Mouse (Mus musculus) cerebellum, postnatal 36 days (tissue): ENCODE results near the gene Rad51b.

Source experiments
- DNase-seq, 2 experiments: peaks; one replicate each; pipeline ENCODE4 v3.0.0; 2021 to 2022; ENCODE audit warnings: mixed read lengths in 2 of 2

Gene Rad51b

DNA sequence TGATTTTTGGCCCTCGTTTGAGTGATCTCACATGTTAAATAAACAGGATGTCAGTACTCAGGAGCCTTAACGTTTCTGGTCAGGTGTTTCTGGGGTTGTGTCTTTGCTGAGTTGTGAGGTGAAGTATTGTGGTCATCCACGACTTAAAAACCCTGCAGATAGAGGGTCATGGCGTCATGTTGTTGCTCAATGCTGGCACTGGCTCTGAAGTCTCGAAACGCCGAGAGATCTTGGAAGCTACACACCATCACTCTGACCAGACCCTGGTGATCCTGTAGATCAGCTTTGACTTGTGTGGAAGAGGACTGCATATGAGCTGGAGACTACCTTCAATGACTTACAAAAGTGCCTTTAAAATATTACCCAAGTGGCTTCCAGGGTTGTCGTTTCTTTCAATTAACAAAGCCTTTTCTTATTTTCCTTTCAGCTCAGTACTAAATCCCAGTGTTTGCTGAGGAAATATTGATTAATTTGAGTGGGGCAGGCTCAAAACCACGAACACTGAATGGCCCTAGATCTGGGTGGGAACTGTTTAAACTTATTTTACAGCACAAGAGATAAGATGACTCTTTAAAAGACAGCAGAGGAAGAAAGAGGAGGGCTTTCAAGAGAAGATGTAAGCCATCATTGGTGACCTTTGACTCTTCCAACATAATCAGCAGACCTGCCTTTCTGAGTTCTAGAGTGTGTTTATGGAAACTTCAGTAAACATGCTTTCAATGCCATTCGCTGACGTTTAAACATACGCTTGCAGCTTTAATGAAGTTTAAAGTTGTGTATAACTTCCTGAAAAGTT lies 144.3 kb downstream of the Rad51b start:
- no peak for DNase-seq

DNA sequence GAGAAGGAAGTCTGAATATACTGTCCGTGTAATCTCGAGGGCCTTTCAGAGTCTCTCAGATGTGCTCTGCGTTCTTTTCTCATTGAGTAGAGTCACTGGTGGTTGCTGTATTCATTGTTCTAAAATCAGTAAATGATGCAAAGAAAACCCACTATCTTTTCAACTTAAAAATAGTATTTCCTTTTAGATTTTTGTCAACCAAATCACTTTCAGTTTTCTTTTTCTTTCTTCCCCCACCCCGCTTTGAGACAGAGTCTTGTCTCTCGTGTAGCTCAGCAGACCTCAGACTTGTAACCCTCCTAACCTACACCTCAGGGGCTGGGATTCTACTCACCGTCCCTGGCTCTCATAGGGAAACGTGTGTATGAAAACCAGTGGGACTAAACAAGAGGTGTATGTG lies 145.0 kb downstream of the Rad51b start:
- no peak for DNase-seq

DNA sequence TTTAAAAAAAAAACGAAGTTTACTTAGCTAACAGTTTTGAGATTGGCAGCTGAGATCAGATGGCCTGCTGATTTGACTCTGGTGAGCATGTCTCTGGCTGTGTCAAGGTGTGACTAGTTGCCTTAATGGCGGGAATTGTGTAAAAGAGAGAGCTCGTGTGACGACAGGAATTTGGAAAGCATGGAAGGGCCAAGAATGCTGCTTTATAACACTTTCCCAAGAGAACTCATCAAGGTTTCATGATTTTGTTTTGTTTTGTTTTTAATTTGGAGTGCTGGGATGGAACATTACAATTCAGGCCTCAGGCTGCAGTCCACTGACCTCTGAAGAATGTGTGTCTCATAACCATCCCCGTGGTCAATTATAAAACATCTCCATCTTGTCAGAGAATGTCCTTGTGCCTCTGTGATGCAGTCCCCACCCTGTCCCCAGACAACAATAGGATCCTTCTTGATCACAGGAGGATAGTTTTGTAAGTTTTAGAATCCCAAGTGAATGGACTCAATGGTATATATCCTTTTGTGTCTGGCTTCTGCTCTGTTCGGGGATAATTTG lies 145.8 kb downstream of the Rad51b start:
- DNase-seq = no peak

DNA sequence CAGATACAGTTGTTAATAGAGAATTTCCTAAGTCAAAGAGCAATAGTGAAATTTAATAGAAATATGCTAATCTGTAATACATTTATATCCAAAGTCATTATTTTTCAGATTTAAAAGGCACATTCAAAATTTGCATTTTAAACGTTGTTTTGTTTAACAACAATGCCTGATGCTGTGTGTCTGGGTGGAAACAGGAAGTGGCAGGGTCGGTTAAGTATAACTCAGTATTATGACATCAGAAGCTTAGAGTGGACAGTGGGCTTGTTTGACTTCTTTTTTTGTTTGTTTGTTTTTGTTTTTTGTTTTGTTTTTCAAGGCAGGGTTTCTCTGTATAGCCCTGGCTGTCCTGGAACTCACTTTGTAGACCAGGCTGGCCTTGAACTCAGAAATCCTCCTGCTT lies 147.6 kb downstream of the Rad51b start:
- no peak for DNase-seq

DNA sequence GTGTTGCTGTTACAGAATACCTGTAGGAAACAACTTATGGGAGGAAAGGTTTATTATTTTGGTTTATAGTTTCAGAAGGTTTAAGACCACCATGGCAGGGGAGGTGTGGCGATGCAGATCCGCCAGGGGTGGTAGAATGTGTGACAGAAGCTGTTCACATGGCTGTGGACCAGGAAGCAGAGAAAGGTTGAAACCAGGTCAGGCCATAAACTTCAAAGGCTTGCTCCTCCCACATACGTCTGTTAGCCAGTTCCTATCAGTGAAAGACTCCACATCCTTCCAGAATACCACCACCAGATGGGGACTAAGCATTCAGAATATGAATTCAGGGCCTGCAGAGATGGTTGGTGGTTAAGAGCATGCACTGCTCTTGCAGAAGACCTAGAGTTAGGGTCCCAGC lies 150.0 kb downstream of the Rad51b start:
- DNase-seq = no peak

DNA sequence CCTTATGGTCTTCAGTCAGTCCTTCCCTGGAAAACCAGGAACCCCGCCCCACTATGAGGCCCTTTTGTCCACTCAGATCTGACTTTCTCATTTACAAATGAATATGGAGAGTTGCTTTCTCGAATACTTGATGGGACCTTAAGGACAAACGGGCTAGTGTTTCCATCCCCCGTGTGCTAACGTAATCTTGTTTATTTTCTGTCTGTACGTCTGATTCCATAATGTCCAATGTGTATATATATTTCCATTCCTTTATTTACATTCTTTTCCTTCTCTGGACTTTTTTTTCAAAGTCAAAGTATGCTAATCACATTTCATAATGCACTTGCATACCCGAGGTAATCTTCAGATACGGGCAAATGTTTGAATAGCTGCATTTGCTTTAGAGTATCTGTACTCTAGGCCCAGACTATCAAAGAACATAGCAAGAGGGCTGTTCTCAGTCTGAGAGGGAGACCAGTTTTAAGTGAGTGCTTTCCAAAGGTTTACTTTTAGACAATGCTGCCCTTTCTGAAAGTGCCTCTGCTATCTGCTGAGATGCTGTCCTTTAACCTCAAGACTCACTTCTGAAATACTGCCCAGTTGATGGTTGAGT lies 152.8 kb downstream of the Rad51b start:
- no peak for DNase-seq

DNA sequence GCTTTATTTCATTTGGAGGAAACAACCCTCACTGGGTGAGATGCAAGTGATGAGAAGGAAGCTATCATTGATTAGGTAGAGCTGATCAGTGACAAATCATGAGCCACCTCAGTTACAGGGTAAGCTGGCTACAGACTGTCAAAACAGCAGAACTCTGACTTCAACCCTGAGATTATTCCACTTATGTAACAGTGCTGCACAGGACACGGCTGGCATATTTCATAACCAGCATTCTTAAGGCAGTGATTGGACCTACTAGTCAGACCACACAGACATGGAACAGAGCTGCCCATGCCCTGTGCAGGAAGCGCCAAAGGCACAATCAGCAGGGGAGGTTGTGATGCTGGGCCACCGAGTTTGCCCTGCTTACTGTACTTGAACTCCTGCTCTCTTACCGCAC lies 155.8 kb downstream of the Rad51b start:
- no peak for DNase-seq

DNA sequence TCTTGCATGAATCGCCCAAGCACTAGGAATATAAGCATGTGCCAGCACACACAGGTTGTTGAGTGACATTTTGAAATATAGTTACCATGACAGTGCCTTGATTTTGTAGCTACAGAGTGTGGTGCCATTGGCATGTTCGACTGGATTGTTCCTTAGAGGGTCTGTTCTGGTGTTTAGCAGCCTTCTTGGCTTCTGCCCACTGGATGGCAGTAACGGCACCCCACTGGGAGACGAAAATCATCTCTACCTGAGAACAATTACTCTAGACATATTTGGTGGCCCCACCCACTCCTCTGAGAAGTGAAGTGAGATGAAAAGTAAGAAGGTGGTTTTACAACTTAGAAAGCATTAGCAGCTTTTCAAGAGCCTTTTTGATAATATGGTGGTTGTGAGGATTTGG lies 156.9 kb downstream of the Rad51b start:
- no peak for DNase-seq

DNA sequence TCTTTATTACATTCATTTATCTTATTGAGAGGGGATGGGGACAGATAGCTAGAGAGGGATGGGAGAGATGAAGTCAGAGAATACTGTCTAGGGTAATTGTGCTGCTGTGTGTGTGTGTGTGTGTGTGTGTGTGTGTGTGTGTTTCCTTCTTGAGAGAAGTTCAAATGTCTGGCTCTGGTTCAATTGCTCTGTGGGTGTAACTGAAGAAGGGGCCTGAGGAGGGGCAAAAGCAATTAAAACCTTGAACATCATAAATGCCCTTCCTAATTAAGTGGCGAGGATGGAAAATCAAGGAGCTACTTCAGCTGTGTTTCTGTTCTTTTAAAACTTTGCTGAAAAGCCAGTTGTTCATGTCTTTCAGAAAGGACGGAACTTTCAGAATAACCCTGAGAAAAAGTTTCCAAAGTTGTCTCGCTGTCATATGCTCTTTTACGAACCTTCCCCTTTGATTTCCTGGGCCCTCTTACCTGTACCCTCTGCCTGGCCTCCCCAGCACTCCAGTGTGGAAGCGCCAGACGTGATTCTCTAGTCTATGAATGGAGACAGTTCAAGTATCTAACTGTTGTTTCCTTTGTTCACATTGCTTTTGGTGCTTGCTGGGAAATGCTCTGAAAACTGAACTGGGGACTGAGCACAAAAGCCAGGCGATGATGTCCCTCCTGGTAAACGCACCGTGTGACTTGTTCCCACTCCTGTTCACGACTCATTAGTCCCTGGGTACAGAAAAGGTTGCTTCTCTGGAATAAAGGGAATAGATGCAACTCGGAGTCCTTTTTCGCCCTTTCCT lies 158.2 kb downstream of the Rad51b start:
- no peak for DNase-seq

DNA sequence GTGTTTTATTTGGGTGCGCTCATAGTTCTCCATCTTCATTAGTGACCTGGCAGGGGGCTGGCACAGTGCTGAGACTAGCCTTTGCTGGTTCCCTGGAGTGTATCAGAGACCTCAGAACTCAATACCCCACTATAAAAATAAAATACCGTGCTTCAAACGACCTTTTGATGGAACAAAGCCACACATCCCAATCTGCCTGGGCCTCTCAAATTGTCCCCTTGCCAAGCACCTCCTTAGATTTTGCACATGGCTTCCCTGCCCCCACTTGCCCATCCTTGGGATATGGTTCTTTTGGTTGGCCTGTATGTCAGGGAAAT lies 158.7 kb downstream of the Rad51b start:
- no peak for DNase-seq

DNA sequence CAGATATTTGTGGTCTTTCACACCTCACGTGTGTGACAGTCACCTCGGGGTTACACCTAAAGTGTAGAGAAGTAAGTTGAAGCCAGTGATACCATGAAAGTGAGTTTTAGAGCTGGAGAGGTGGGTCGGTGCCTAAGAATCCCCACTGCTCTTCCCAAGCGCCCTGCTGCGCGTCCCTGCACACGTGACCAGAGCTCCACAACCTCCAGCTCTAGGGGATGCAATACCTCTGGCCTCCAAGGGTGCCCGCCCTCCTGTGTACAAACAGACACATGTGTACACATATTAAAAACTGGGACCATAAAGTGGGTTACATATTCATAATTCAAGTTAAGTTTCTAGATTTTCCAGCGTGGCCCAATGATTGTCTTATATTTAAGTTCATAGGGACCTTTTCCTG lies 159.2 kb downstream of the Rad51b start:
- no peak for DNase-seq

DNA sequence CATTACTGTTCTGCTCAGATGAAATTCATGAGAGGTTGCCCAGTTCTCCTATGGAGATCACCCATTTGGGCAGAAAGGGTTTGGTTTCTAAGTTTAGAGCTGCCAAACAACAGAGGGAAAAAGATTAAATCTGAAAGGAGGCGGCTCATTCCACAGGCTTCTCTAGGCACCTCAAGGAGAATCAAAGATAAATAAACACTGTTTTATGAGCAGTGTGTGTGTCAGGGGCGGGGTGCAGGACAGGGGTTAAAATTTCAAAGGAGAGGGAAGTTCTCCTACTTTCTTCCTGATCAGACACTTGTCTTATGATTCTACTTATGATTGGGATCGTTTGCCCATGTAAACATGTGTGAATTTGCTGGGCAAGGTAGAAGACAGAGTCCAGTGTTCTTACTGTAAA lies 166.3 kb downstream of the Rad51b start:
- DNase-seq = no peak

DNA sequence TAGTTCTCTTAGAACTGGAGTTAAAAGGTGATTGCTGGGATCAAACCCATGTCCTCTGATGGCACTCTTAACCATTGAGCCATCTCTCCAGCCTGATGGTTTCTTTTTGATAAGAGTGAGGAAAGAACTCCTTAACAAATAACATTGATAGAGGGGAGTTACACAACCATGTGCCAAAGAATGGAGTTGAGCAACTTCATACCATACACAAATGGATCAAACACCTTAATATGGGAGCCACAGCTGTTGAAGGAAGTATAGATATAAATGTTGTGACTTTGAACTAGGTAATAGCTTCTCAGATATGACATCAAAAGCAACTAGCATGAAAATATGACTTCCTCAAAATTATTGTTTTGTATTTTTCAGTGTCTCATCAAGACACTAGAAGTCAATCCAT lies 173.0 kb downstream of the Rad51b start:
- DNase-seq = no peak

DNA sequence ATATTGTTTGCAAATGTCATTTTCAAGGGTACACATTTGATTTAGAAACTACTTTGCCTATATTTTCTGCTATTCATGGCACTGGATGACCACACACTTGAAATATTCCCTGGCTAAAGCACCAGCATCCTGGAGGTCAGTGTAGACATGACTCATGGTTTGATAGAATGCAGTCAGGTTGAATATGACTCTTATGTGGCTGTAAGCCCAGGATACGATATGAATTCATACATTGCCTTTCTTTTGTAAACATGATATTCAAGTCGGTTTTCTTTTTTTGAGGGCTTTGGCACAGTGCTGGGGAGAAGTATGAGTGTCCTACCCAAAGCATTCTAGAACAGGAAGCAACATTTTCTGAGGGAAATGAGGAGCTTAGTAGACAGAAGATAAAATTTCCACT lies 174.8 kb downstream of the Rad51b start:
- DNase-seq = no peak

DNA sequence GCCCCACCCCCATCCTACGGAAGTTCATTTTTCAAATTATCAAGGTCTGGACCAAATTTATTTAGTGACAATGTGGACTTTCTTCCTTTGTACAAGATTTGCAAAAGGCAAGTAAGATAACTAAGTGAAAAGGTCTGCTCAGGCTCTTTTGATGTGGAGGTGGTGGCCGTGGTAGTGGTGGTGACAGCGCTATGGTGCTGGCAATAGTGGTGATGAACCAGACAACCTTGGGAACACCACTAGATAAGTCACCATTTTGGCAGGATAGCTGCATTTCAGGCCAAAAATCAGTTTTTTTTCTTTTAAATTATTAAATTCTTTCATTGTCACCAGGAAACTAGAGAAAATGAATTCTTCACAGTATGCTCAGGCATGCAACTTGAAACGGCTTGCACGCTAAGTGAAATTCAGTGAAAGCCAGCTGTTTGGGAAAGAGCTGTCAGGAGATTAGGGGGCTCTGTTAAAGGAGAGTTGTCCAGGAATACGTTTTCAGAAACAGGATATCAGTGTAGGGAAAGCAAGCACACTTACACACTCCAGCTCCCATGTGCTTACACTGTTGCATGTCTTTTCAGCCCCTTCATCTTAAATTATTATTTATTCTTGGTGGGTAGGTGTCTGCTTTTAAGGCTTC lies 179.4 kb downstream of the Rad51b start:
- DNase-seq = no peak

DNA sequence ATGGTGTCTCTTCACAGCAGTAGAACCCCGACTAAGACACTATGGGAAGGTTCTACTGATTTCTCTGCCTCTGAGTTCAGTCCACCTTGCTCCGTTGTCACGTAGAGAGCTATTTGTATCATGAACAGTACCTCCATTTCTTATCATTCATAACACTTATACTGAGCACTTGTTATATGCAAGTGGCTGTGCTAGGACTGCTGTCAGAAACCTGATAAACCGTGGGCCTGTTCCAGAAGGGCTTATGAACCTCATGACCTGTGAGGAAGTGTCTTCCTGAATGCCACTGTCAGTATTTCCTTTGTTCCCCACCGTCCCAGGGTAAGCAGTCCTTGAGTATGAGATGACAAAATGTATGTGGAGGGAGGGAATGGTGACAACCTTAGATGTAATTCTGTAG lies 181.7 kb downstream of the Rad51b start:
- DNase-seq = no peak

DNA sequence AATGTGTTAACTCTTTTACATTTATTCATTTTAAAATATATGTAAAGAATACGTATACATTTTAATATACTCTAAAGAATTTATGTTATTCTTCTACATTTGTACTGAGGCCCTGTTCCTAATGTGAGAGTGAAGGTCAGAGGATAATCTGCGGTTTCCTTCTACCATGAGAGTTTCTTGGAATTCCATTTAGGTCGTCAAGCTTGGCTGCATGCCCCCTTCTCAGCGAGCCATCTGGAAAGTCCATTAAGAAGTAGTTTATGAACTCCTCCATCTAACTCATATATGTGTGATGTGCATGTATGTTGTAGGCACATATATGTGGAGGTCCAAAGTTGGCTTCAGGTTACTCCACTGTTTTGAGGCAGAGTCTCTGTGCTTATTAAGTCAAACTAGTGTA lies 188.4 kb downstream of the Rad51b start:
- DNase-seq = no peak

DNA sequence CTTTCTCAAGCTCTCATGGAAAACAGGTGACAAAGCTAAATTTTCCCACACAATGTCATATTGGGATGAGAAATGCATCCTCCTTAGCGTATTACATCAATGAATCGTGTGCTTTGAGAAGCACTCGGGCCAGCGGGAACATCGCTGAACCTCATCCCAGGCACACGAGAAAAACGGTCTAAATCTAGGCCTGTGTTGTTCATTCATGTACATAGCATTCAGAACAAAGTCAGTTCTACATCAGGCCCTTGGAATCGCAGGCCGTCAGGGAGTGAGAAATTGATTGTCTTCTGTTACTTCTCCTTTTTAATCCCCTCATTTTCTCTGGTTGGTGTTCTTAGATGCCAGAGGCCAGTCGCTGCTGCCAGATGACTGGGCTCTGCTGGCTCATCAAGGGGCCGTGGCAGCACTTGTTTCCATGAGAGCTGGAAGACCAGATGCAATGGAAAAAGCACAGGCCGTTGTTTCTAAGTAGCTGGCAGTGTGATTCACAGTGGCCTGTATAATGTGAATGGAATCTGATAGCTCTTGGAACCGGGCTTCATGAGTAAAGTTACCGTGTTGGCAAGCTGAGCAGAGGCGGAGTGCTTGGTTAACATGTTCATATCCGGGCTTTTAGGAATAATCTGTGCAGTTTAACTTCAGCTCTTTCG lies 191.6 kb downstream of the Rad51b start:
- no peak for DNase-seq

DNA sequence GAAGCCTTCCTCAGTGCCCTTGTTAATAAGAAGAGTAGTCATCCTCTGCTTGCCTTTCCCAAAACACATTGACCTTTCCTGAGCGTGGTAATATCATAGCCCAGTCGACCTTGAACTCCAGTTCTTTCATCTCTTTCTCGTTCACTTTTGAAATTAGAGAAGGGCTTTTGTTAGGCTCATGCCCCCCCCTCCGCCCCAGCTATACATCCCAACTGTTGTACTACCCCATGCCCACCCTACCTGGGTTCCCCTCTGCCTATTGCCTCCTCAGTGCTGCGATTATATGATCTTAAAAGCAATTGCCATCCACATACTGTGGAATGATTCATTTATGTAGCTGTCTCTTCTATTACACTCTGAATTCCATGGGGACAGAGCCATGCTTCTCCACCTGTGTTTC lies 193.5 kb downstream of the Rad51b start:
- no peak for DNase-seq

DNA sequence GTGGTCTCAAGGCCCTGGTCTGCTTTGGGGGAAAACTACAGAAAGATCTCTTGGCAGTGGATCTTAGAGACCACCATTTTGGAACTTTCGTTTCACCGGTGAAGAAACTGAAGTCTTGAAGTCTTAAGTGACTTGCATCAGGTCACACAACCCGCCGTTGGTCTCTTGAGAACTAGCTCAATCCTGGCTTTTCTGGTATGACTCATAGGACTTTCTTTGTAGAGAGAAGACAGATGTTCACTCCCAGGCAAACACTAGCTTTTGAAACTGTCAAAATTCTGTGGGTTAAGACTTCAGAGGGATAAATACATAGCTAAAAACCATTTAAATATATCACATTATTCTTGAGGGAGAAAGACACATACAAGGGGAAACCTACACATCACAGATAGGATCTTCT lies 195.1 kb downstream of the Rad51b start:
- DNase-seq = no peak

DNA sequence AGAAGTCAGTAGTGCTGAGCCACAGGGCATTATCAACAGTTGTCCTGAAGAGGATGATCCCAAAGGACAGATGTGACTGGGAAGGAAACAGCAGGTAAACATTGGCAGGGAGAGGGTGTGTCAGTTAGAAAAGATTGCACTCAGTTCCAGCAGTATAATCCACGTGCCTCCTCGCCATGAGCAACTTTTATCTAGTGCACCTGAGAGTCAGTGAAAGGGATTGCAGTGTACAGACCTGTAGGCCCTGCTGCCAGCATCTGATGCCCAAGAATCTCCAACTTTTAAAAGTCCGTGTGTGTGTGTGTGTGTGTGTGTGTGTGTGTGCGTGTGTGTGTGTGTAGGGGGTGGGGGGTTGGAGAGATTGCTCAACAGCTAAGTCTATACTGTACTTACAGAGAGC lies 195.5 kb downstream of the Rad51b start:
- DNase-seq = no peak

DNA sequence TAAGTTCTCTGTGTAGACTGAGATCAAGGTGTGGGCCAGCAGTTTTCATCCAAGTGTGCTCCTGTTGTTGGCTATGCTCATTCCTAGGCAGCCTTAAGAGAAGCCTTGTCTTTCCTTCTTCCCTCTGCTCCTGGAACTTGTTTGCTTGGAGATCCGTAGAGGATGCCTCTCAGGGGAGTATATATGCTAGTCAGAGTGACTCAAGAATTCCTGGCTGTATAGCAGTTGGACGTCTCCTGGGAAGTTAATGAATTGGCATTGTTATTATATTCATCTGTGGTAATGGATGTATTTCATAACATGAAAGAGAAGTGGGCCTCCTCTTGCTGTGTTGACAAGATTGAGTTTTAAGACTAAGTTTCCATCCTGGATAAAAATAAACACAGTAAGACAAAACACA lies 196.4 kb downstream of the Rad51b start:
- DNase-seq = no peak

DNA sequence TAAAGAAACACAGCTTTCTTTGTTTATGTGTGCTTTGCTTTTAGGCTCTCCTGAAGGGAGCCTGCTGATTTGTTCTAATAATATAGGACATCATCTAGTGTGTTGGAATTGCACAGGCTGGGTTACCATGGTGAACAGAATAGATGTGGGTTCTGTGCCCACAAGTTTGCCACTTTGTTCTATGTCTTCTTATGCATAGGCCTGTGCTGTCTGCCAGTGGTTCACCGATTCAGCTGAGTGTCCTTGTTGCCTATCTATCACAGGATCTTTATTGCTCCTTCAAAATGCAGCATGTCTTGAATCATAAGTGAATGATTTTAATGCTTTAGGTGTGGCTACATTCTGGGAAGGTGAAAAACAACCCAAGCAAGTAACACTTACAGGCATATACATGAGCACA lies 201.2 kb downstream of the Rad51b start:
- no peak for DNase-seq
